Mouse (Mus musculus): ENCODE results near the gene Fuk. TPM values are rescaled to one million over a fixed set of nuclear protein-coding genes. Genes with fewer than 3 reads are reported as not detected.

Fuk gene
- polyA plus RNA-seq, 1 experiment from 2014 or later: 2.7 TPM

DNA sequence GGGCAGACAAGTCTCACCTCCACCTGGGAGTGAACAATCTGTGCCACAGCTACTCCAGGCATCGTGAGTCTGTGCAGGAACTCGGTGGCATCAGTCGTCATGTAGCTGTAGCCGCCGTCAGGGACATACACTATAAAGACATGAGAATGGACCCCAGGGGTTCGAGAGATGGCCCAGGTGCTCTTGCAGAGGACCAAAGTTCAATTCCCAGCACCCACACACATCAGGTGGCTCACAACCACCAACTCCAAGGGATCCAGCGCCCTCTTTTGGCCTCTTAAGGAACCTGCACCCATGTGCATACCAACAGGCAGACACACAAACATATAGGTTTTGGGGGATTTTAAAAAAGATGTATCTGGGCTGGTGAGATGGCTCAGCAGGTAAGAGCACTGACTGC, 10.2 kb downstream of the Fuk start:
- Histone ChIP-seq H3K4me2 (ENCODE audit: low read depth, low read length) (no peak overlapping the region), H3K9ac (ENCODE audit: low read depth, low read length) (no peak overlapping the region), H3K27me3 (ENCODE audit: control insufficient read depth, insufficient read depth, low read depth, low read length) (no peaks in the 10 kb centered on the region), H3K27ac (ENCODE audit: low read length) (no peak overlapping the region), H3K4me1 (ENCODE audit: control insufficient read depth, low read depth, low read length) (no peaks in the 10 kb centered on the region; the same call in 1 of the 2 replicates), H3K4me3 (ENCODE audit: low read depth, low read length) (no peak overlapping the region), H3K9me3 (replicated peaks; ENCODE audit: control insufficient read depth, low read length) (no peaks in the 10 kb centered on the region), H3K36me3 (ENCODE audit: control insufficient read depth, insufficient read depth) (no peaks in the 10 kb centered on the region)
- WGBS (ENCODE audit: insufficient replicate concordance): 75% methylated on average over 7 of the region's 7 CpGs
- ATAC-seq (ENCODE audit: low read depth): no peak

DNA sequence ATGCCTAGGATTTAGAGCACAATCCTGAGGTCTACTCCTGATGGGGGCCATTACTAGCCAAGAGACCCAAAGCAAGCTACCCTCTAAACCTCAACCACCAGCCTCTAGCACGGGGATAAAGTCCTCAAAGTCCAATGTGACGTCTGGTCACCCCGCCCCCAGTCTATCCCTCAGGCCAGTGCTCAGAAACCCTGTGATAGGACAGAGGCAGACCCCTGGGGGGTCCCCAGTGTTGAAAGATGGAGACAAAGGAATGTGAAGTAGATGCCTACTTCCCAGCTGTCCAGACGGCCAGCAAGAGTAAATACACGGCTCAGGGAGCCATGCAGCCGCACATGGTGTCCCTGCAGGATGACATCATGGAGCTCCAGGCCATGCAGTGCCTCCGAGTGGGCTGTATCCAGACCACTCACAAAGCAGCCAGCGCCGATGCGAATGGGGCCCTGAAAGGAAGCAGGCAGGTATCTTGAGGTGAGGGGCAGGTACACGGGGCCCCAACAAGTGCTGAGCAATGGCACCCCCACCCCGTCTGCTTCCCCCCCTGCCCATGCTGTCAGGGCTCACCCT, 12.3 kb downstream of the Fuk start:
- no peak overlapping the region for H3K4me3 ChIP-seq (ENCODE audit: low read depth, low read length)
- no peak overlapping the region for H3K9ac ChIP-seq (ENCODE audit: low read depth, low read length)
- no peak overlapping the region for H3K4me2 ChIP-seq (ENCODE audit: low read depth, low read length)
- no peaks in the 10 kb centered on the region for H3K36me3 ChIP-seq (ENCODE audit: control insufficient read depth, insufficient read depth)
- no peaks in the 10 kb centered on the region for H3K27me3 ChIP-seq (ENCODE audit: control insufficient read depth, insufficient read depth, low read depth, low read length)
- 69% methylated on average over 12 of the region's 12 CpGs for WGBS (ENCODE audit: insufficient replicate concordance)
- 0 out of 2 replicates have a peak, but pooled peaks have one; percentile 23 for ATAC-seq (ENCODE audit: low read depth)
- H3K4me1 ChIP-seq (ENCODE audit: control insufficient read depth, low read depth, low read length): no peaks in the 10 kb centered on the region; the same call in 1 of the 2 replicates
- no peak overlapping the region for H3K27ac ChIP-seq (ENCODE audit: low read length)
- H3K9me3 ChIP-seq (replicated peaks; ENCODE audit: control insufficient read depth, low read length): no peaks in the 10 kb centered on the region

- Histone ChIP-seq H3K9ac (ENCODE audit: low read depth, low read length) (no peak overlapping the region), H3K27ac (ENCODE audit: low read length) (no peak overlapping the region), H3K4me3 (ENCODE audit: low read depth, low read length) (no peak overlapping the region), H3K9me3 (replicated peaks; ENCODE audit: control insufficient read depth, low read length) (no peaks in the 10 kb centered on the region), H3K4me2 (ENCODE audit: low read depth, low read length) (no peak overlapping the region), H3K27me3 (ENCODE audit: control insufficient read depth, insufficient read depth, low read depth, low read length) (no peaks in the 10 kb centered on the region), H3K4me1 (ENCODE audit: control insufficient read depth, low read depth, low read length) (no peaks in the 10 kb centered on the region), H3K36me3 (ENCODE audit: control insufficient read depth, insufficient read depth) (peaks cover 3% of the 10 kb centered on the region; the same call in 1 of the 2 replicates)
- ATAC-seq (ENCODE audit: low read depth): no peak
- WGBS (ENCODE audit: insufficient replicate concordance): 82% methylated on average over 16 of the region's 16 CpGs
Observed at GRCm38 (mm10) chr8:110888860-110889259, 13.4 kb downstream of the Fuk start.

DNA sequence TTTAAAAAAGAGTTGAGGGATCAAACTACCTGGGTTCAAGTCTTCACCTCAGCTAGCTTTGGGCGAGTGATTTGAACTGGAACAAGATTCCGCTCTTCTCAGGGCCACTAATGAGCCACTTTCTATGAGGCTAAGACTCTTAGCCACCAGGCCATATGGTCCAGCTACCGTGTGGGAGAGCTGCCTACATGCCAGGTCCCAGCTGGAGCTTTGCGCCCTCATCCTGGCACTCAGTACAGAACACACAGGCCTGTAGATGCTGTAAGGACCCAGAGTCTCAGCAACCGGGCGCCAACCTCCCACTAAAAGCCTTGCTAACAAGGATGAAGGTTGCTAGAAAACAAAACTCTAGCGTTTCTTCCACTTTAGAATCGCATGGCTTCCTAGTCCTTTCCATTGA, 13.8 kb downstream of the Fuk start:
- H3K27ac ChIP-seq (ENCODE audit: low read length): no peak overlapping the region
- peaks cover 4% of the 10 kb centered on the region for H3K36me3 ChIP-seq (ENCODE audit: control insufficient read depth, insufficient read depth)
- H3K4me2 ChIP-seq (ENCODE audit: low read depth, low read length): no peak overlapping the region
- no peak for ATAC-seq (ENCODE audit: low read depth)
- H3K9ac ChIP-seq (ENCODE audit: low read depth, low read length): no peak overlapping the region
- no peaks in the 10 kb centered on the region for H3K4me1 ChIP-seq (ENCODE audit: control insufficient read depth, low read depth, low read length)
- no peaks in the 10 kb centered on the region for H3K27me3 ChIP-seq (ENCODE audit: control insufficient read depth, insufficient read depth, low read depth, low read length)
- 82% methylated on average over 8 of the region's 8 CpGs for WGBS (ENCODE audit: insufficient replicate concordance)
- H3K4me3 ChIP-seq (ENCODE audit: low read depth, low read length): no peak overlapping the region
- no peaks in the 10 kb centered on the region for H3K9me3 ChIP-seq (replicated peaks; ENCODE audit: control insufficient read depth, low read length)

GRCm38 (mm10) chr8:110887551-110887950, 14.7 kb downstream of the Fuk start:
- WGBS (ENCODE audit: insufficient replicate concordance): 78% methylated on average over 10 of the region's 10 CpGs
- Histone ChIP-seq H3K4me3 (ENCODE audit: low read depth, low read length) (no peak overlapping the region), H3K27me3 (ENCODE audit: control insufficient read depth, insufficient read depth, low read depth, low read length) (no peaks in the 10 kb centered on the region), H3K9ac (ENCODE audit: low read depth, low read length) (no peak overlapping the region), H3K4me2 (ENCODE audit: low read depth, low read length) (no peak overlapping the region), H3K27ac (ENCODE audit: low read length) (no peak overlapping the region), H3K9me3 (replicated peaks; ENCODE audit: control insufficient read depth, low read length) (no peaks in the 10 kb centered on the region), H3K36me3 (ENCODE audit: control insufficient read depth, insufficient read depth) (peaks cover 12% of the 10 kb centered on the region), H3K4me1 (ENCODE audit: control insufficient read depth, low read depth, low read length) (no peaks in the 10 kb centered on the region)
- no peak for ATAC-seq (ENCODE audit: low read depth)

GRCm38 (mm10) chr8:110886634-110887033, 15.7 kb downstream of the Fuk start:
- ATAC-seq (ENCODE audit: low read depth): no peak
- H3K4me2 ChIP-seq (ENCODE audit: low read depth, low read length): no peak overlapping the region
- H3K9ac ChIP-seq (ENCODE audit: low read depth, low read length): no peak overlapping the region
- H3K27me3 ChIP-seq (ENCODE audit: control insufficient read depth, insufficient read depth, low read depth, low read length): no peaks in the 10 kb centered on the region
- H3K36me3 ChIP-seq (ENCODE audit: control insufficient read depth, insufficient read depth): peaks cover 18% of the 10 kb centered on the region
- 73% methylated on average over 3 of the region's 3 CpGs for WGBS (ENCODE audit: insufficient replicate concordance)
- H3K4me1 ChIP-seq (ENCODE audit: control insufficient read depth, low read depth, low read length): no peaks in the 10 kb centered on the region
- H3K4me3 ChIP-seq (ENCODE audit: low read depth, low read length): no peak overlapping the region
- no peaks in the 10 kb centered on the region for H3K9me3 ChIP-seq (replicated peaks; ENCODE audit: control insufficient read depth, low read length)
- no peak overlapping the region for H3K27ac ChIP-seq (ENCODE audit: low read length)

DNA sequence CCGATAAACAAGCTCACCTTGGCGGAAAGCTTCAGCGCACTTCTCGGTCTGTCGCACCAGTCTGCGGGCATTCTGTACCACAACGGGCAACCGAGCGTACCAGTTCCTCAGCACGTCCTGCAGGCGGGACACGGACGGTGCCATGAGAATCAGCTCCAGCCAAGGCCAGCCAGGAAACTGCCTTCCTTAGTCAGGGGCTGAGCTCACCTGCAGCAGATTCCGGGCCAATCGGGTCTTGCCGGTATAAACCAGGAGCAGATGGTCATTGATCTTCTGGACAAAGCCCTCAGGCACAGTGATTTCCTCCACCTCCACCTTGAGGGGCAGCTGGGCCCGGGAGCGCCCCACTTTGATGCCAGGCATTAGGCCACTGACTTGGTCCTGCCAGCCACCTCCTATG, 18.5 kb downstream of the Fuk start:
- no peak overlapping the region for H3K4me3 ChIP-seq (ENCODE audit: low read depth, low read length)
- H3K4me2 ChIP-seq (ENCODE audit: low read depth, low read length): no peak overlapping the region
- H3K4me1 ChIP-seq (ENCODE audit: control insufficient read depth, low read depth, low read length): no peaks in the 10 kb centered on the region
- no peaks in the 10 kb centered on the region for H3K27me3 ChIP-seq (ENCODE audit: control insufficient read depth, insufficient read depth, low read depth, low read length)
- no peak overlapping the region for H3K9ac ChIP-seq (ENCODE audit: low read depth, low read length)
- 91% methylated on average over 18 of the region's 18 CpGs for WGBS (ENCODE audit: insufficient replicate concordance)
- ATAC-seq (ENCODE audit: low read depth): no peak
- H3K9me3 ChIP-seq (replicated peaks; ENCODE audit: control insufficient read depth, low read length): no peaks in the 10 kb centered on the region
- H3K36me3 ChIP-seq (ENCODE audit: control insufficient read depth, insufficient read depth): peaks cover 44% of the 10 kb centered on the region
- no peak overlapping the region for H3K27ac ChIP-seq (ENCODE audit: low read length)

- Histone ChIP-seq H3K4me2 (ENCODE audit: low read depth, low read length) (no peak overlapping the region), H3K9ac (ENCODE audit: low read depth, low read length) (no peak overlapping the region), H3K9me3 (replicated peaks; ENCODE audit: control insufficient read depth, low read length) (no peaks in the 10 kb centered on the region), H3K4me1 (ENCODE audit: control insufficient read depth, low read depth, low read length) (peaks cover 2% of the 10 kb centered on the region), H3K27ac (ENCODE audit: low read length) (no peak overlapping the region), H3K4me3 (ENCODE audit: low read depth, low read length) (no peak overlapping the region), H3K36me3 (ENCODE audit: control insufficient read depth, insufficient read depth) (peaks cover 49% of the 10 kb centered on the region), H3K27me3 (ENCODE audit: control insufficient read depth, insufficient read depth, low read depth, low read length) (no peaks in the 10 kb centered on the region)
- 90% methylated on average over 10 of the region's 10 CpGs for WGBS (ENCODE audit: insufficient replicate concordance)
- no peak for ATAC-seq (ENCODE audit: low read depth)
Observed at GRCm38 (mm10) chr8:110881741-110882310, 20.5 kb downstream of the Fuk start.

- Histone ChIP-seq H3K4me2 (ENCODE audit: low read depth, low read length) (no peak overlapping the region), H3K27ac (ENCODE audit: low read length) (no peak overlapping the region), H3K9me3 (replicated peaks; ENCODE audit: control insufficient read depth, low read length) (no peaks in the 10 kb centered on the region), H3K9ac (ENCODE audit: low read depth, low read length) (no peak overlapping the region), H3K4me3 (ENCODE audit: low read depth, low read length) (no peak overlapping the region), H3K36me3 (ENCODE audit: control insufficient read depth, insufficient read depth) (peaks cover 58% of the 10 kb centered on the region), H3K4me1 (ENCODE audit: control insufficient read depth, low read depth, low read length) (peaks cover 2% of the 10 kb centered on the region), H3K27me3 (ENCODE audit: control insufficient read depth, insufficient read depth, low read depth, low read length) (no peaks in the 10 kb centered on the region)
- WGBS (ENCODE audit: insufficient replicate concordance): 24% methylated on average over 4 of the region's 4 CpGs
- ATAC-seq (ENCODE audit: low read depth): peak; percentile 51
Observed at GRCm38 (mm10) chr8:110877862-110878261, 24.4 kb downstream of the Fuk start.
